Comparison of ENCODE assay signal across 8 mouse cellular contexts in the genomic region with DNA sequence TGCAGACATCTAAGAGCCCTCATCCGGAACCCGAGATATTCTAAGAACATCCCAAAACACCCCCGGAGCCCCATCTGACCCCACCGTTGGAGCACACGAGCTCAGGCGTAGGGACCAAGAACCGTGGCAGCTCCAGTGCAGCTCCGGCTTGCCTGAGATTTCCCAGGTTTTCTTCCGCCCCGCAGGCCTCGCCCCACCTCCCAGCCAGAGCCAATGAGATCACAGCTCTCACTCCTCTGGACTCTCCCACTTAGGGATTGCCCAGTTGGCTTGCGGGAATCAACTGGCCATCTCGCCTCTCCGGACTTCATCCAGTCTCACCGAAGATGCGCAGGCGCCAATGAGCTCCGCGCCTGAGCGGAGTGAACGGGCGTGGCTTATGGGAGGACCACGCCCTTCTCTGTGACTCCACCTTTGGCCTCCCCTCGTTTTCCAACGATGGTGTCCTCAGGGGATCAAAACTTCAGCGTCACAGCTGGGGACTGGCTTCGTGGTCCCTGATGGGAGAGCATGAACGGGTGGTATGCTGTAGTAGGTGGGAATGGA. TPM values are rescaled to one million over a fixed set of nuclear protein-coding genes. Genes with fewer than 3 reads are reported as not detected.
DNase-seq lines count a peak whose midpoint lies in the region; ATAC-seq and TF ChIP-seq lines count a peak whose summit lies in the region.

A gene (plus strand): TSS at position 264 of the 546 bp plus-strand sequence.
A gene (minus strand): TSS at position 349 of the 546 bp plus-strand sequence.

- peak; percentile 99 for ATAC-seq in hindbrain, postnatal 0 days

- peak within 1 kb of the TSS; percentile 51 for H3K4me3 ChIP-seq in hindbrain, postnatal 0 days (ENCODE audit: low read length)

- peak within 1 kb of the TSS; percentile 80 for H3K27ac ChIP-seq in hindbrain, postnatal 0 days

- peak within 1 kb of the TSS; percentile 67 for H3K4me2 ChIP-seq in hindbrain, postnatal 0 days (ENCODE audit: low read depth, low read length)

- H3K36me3 ChIP-seq in hindbrain, postnatal 0 days (ENCODE audit: insufficient read depth, low read length), result no peaks in the 10 kb centered on the region

- H3K4me1 ChIP-seq in hindbrain, postnatal 0 days (ENCODE audit: insufficient read depth, low read length), result peaks cover 6% of the 10 kb centered on the region

- DNase-seq in adrenal gland, adult 2 months, result peak; percentile 97
- peak; percentile 99 for DNase-seq in embryo, embryonic 10 days (ENCODE audit: low spot score)
- DNase-seq in gastrocnemius, adult 8-10 months (ENCODE audit: low spot score in 2 of 2), result peak; percentile 85 to 92
- DNase-seq in hindbrain, postnatal 0 days (ENCODE audit: low spot score), result peak; percentile 98
- DNase-seq in left cerebral cortex, adult 18-20 months (ENCODE audit: low spot score in 2 of 2), result peak; percentile 89 to 94
- peak; percentile 93 to 98 for DNase-seq in lung, postnatal 4 days
- DNase-seq in right cerebral cortex, adult 18-20 months, result peak; percentile 96
- DNase-seq in natural killer cell, adult 2 months (ENCODE audit: low spot score in 2 of 2), result no peak

- H3K27me3 ChIP-seq in hindbrain, postnatal 0 days (ENCODE audit: insufficient read depth, low read length), result no peaks in the 10 kb centered on the region

- no peak for TF ChIP-seq CTCF in hindbrain, postnatal 0 days (IDR thresholded peaks at IDR 0.05; ENCODE audit: low read depth)

- 0% methylated on average over 28 of the region's 28 CpGs for WGBS in hindbrain, postnatal 0 days

- peak within 1 kb of the TSS; percentile 58 for H3K9ac ChIP-seq in hindbrain, postnatal 0 days (replicated peaks; ENCODE audit: low read length)

- no peaks in the 10 kb centered on the region for H3K9me3 ChIP-seq in hindbrain, postnatal 0 days (ENCODE audit: low read length)

RNA-seq across cellular contexts. Expression of the first gene that starts in this region (rescaled TPM):
- total RNA-seq in adrenal gland, adult 2 months (2021), result 10 to 100 TPM in 1 of 2 experiments, 1 to 10 TPM in 1; 9.4 to 10.5 TPM
- 17.3 and 24.5 TPM in 2 replicates for polyA plus RNA-seq in adrenal gland, adult 2 months (2012; rRNA removed)
- under 1 TPM in 1 of 4 experiments, not detected in 3; 0.38 TPM for total RNA-seq in gastrocnemius, adult 8-10 months (2022)
- 6.0 and 8.4 TPM in 2 replicates for total RNA-seq in hindbrain, postnatal 0 days (2014; rRNA removed)
- 3.9 and 4.0 TPM in 2 replicates for polyA plus RNA-seq in hindbrain, postnatal 0 days (2015; fragmentation: Nextera tagmentation; extraction: Ambion mirVana)
- total RNA-seq in left cerebral cortex, adult 18-20 months (2021), result 10 to 100 TPM; 18.3 to 18.8 TPM

RNA-seq across cellular contexts. Expression of the second gene that starts in this region (rescaled TPM):
- total RNA-seq in adrenal gland, adult 2 months (2021), result 100 to 1,000 TPM; 381 to 452 TPM
- polyA plus RNA-seq in adrenal gland, adult 2 months (2012; rRNA removed), result 1,222 and 1,525 TPM in 2 replicates
- total RNA-seq in gastrocnemius, adult 8-10 months (2022), result 10 to 100 TPM; 11.1 to 13.9 (median 13.1) TPM
- total RNA-seq in hindbrain, postnatal 0 days (2014; rRNA removed), result 34.9 and 52.0 TPM in 2 replicates
- polyA plus RNA-seq in hindbrain, postnatal 0 days (2015; fragmentation: Nextera tagmentation; extraction: Ambion mirVana), result 56.2 and 56.3 TPM in 2 replicates
- 10 to 100 TPM; 33.5 to 39.8 TPM for total RNA-seq in left cerebral cortex, adult 18-20 months (2021)

Comparison
In these comparisons a context has a peak if more than half of its experiments do, and no peak if none do; other contexts are left out.
1. RNA of the second gene that starts in this region (polyA plus RNA-seq): 1,222 to 1,525 TPM in adrenal gland, adult 2 months; 56.2 to 56.3 TPM in hindbrain, postnatal 0 days; every median in the first group is over 10 times any median in the second.
2. DNase-seq: peak in adrenal gland, adult 2 months (single experiment), embryo, embryonic 10 days (single experiment), gastrocnemius, adult 8-10 months (2 of 2), hindbrain, postnatal 0 days (single experiment), left cerebral cortex, adult 18-20 months (2 of 2), lung, postnatal 4 days (2 of 2) and right cerebral cortex, adult 18-20 months (single experiment); none in natural killer cell, adult 2 months (0 of 2).